21 mouse cellular contexts compared by ENCODE assay signal in the genomic region with DNA sequence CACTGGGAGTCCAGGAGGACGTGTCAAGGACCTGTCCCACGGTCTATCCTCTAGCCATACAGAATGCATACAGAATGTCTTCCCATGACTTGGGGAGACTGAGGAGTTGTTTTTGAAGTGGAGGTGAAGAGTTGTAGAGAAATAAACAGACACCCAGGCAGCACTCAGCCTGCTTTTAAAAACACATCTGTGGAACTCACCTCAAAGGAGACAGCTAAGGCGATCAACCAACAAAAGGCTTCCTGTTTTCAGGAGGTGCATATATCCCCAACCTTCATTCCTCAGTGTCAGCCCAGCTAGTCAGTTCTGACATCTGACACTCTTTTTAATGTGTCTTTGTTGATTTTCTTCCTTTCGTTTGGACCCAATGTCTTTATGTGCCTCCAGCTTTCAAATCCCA.
DNase-seq lines count a peak whose midpoint lies in the region; ATAC-seq and TF ChIP-seq lines count a peak whose summit lies in the region.
"Had no signal": no experiment of that assay in that cellular context is flagged by ENCODE, and none has a peak within 500 bp of the region (broad histone marks: within the 10 kb centered on the region; RNA-seq: fewer than 3 reads in every experiment).

No protein-coding gene starts in this region.

- 63% methylated on average over 4 of the region's 4 CpGs for WGBS in spleen, adult 2 months
- WGBS in olfactory bulb, adult 2 months, result 80% methylated on average over 4 of the region's 4 CpGs
- 74% methylated on average over 4 of the region's 4 CpGs for WGBS in heart, embryonic 12.5 days

- H3K4me2 ChIP-seq in heart, embryonic 12.5 days, result no peak overlapping the region
- H3K4me2 ChIP-seq: embryonic facial prominence, embryonic 13.5 days; forebrain, embryonic 13.5 days; heart, embryonic 11.5 days; hindbrain, embryonic 12.5 days had no signal

- no peaks in the 10 kb centered on the region; the same call in 1 of the 2 replicates for H3K27me3 ChIP-seq in spleen, adult 2 months (ENCODE audit: control insufficient read depth, insufficient read depth, low read length)
- no peaks in the 10 kb centered on the region for H3K27me3 ChIP-seq in heart, embryonic 12.5 days (replicated peaks)
- H3K27me3 ChIP-seq: embryonic facial prominence, embryonic 13.5 days; forebrain, embryonic 13.5 days had no signal

- H3K9me3 ChIP-seq in heart, embryonic 12.5 days (replicated peaks), result 0 out of 2 replicates have a peak, but pooled peaks cover 2% of the 10 kb centered on the region
- H3K9me3 ChIP-seq: embryonic facial prominence, embryonic 13.5 days; forebrain, embryonic 13.5 days; hindbrain, embryonic 12.5 days had no signal

- peak overlapping the region; percentile 47; the same call in 1 of the 2 replicates for H3K27ac ChIP-seq in spleen, adult 2 months (ENCODE audit: insufficient read depth, low read length)
- 0 out of 2 replicates have a peak overlapping the region, but pooled peaks have one; percentile 40 for H3K27ac ChIP-seq in olfactory bulb, adult 2 months (ENCODE audit: insufficient read depth, low read depth, low read length)
- H3K27ac ChIP-seq in heart, embryonic 12.5 days (ENCODE audit: poor library complexity, severe bottlenecking), result no peak overlapping the region
- H3K27ac ChIP-seq: embryonic facial prominence, embryonic 13.5 days; forebrain, embryonic 13.5 days; heart, adult 2 months; hindbrain, embryonic 12.5 days had no signal

- no peak for TF ChIP-seq CTCF in spleen, adult 2 months (IDR thresholded peaks at IDR 0.05; ENCODE audit: extremely low read depth, insufficient read depth, insufficient read length, insufficient replicate concordance)
- TF ChIP-seq CTCF in olfactory bulb, adult 2 months (IDR thresholded peaks at IDR 0.05; ENCODE audit: insufficient read depth, low read depth, low read length), result no peak

- no peak overlapping the region for H3K4me3 ChIP-seq in spleen, adult 2 months (ENCODE audit: extremely low read depth, insufficient read depth, insufficient read length)
- H3K4me3 ChIP-seq in olfactory bulb, adult 2 months (ENCODE audit: insufficient read depth, low read depth, low read length), result no peak overlapping the region
- H3K4me3 ChIP-seq in heart, embryonic 12.5 days, result no peak overlapping the region
- H3K4me3 ChIP-seq: embryonic facial prominence, embryonic 13.5 days; forebrain, embryonic 13.5 days; heart, adult 2 months; hindbrain, embryonic 12.5 days had no signal

- no peak for DNase-seq in spleen, adult 2 months (ENCODE audit: low read depth in 1 of 2, low spot score in 2 of 2)
- no peak for DNase-seq in spleen, postnatal 10 days (ENCODE audit: low spot score in 2 of 2)
- DNase-seq in thymus, postnatal 14 days, result peak; percentile 69
- no peak for DNase-seq in right cerebral cortex, postnatal 36 days (ENCODE audit: low spot score in 2 of 2)
- DNase-seq in adrenal gland, postnatal 10 days, result no peak
- DNase-seq: adrenal gland, adult 8-10 months; cerebellum, adult 18-20 months; cerebellum, adult 9-11 months; cerebellum, postnatal 36 days; forebrain, postnatal 0 days; gastrocnemius, postnatal 14 days; heart, adult 2 months; heart, postnatal 4 days had no signal

- no peaks in the 10 kb centered on the region for H3K36me3 ChIP-seq in spleen, adult 2 months (ENCODE audit: control insufficient read depth, insufficient read depth, low read length)
- H3K36me3 ChIP-seq in heart, embryonic 12.5 days, result no peaks in the 10 kb centered on the region
- H3K36me3 ChIP-seq: embryonic facial prominence, embryonic 13.5 days; hindbrain, embryonic 12.5 days had no signal

- H3K9ac ChIP-seq in heart, embryonic 12.5 days, result no peak overlapping the region
- H3K9ac ChIP-seq: embryonic facial prominence, embryonic 13.5 days; forebrain, embryonic 13.5 days; forebrain, postnatal 0 days; hindbrain, embryonic 12.5 days had no signal

- no peak for ATAC-seq in heart, embryonic 12.5 days (ENCODE audit: insufficient number of reproducible peaks, low FRiP score)
- ATAC-seq: forebrain, embryonic 13.5 days; forebrain, postnatal 0 days; hindbrain, embryonic 16.5 days; Patski had no signal

- TF ChIP-seq POLR2A in spleen, adult 2 months (IDR thresholded peaks at IDR 0.05; ENCODE audit: low read depth, low read length), result no peak
- no peak for TF ChIP-seq POLR2A in olfactory bulb, adult 2 months (IDR thresholded peaks at IDR 0.05; ENCODE audit: insufficient read depth, low read depth, low read length)

- H3K4me1 ChIP-seq in spleen, adult 2 months (ENCODE audit: control insufficient read depth, insufficient read depth, insufficient read length), result peaks cover 12% of the 10 kb centered on the region
- H3K4me1 ChIP-seq in olfactory bulb, adult 2 months (ENCODE audit: control insufficient read depth, insufficient read depth, low read length), result peaks cover 7% of the 10 kb centered on the region
- H3K4me1 ChIP-seq in heart, embryonic 12.5 days (replicated peaks), result no peaks in the 10 kb centered on the region
- H3K4me1 ChIP-seq: embryonic facial prominence, embryonic 13.5 days; forebrain, embryonic 13.5 days; hindbrain, embryonic 12.5 days had no signal
